Mouse (Mus musculus) adrenal gland, postnatal 10 days (tissue): ENCODE data around the gene Cd3g. TPM values are rescaled to one million over a fixed set of nuclear protein-coding genes. Genes with fewer than 3 reads are reported as not detected.

Experiments
- total RNA-seq, 2 experiments: library from RNA; stranded (reverse); gene quantifications; 2 replicates each; pipeline ENCODE4 v1.2.3; 2021

Cd3g gene
- total RNA-seq, 2 experiments from 2014 or later: 4.6 to 5.0 TPM

Other genes starting within 250 kb of the Cd3g start
- gene Phldb1, start 245.2 kb downstream of the Cd3g start, total RNA-seq: 10 to 100 TPM; 54.5 to 63.9 TPM
- gene Arcn1, start 212.6 kb downstream of the Cd3g start, total RNA-seq: 100 to 1,000 TPM; 138 to 150 TPM
- 10 to 100 TPM; 73.0 to 87.7 TPM for gene Ift46, start 212.5 kb downstream of the Cd3g start, total RNA-seq
- gene Tmem25, start 181.1 kb downstream of the Cd3g start, total RNA-seq: 10 to 100 TPM in 1 of 2 experiments, 1 to 10 TPM in 1; 4.3 to 10.4 TPM
- 10 to 100 TPM; 37.0 to 92.7 TPM for gene Ttc36, start 177.4 kb downstream of the Cd3g start, total RNA-seq
- gene Kmt2a, start 99.1 kb downstream of the Cd3g start, total RNA-seq: 10 to 100 TPM; 21.4 to 34.8 TPM
- 100 to 1,000 TPM; 796 to 905 TPM for gene Atp5l, start 59.7 kb downstream of the Cd3g start, total RNA-seq
- 10 to 100 TPM; 77.5 to 91.0 TPM for gene Ube4a, start 14.8 kb downstream of the Cd3g start, total RNA-seq
- gene Cd3d, start 1.4 kb upstream of the Cd3g start, total RNA-seq: 1 to 10 TPM; 3.0 to 3.1 TPM
- 1 to 10 TPM; 6.7 to 7.3 TPM for gene Cd3e, start 29.2 kb upstream of the Cd3g start, total RNA-seq
- 10 to 100 TPM; 15.1 to 16.4 TPM for gene Mpzl2, start 59.4 kb upstream of the Cd3g start, total RNA-seq
- gene Mpzl3, start 74.8 kb upstream of the Cd3g start, total RNA-seq: 1 to 10 TPM; 2.9 to 4.4 TPM
- 1 to 10 TPM in 1 of 2 experiments, under 1 TPM in 1; 0.70 to 1.8 TPM for gene Jaml, start 98.8 kb upstream of the Cd3g start, total RNA-seq
- 1 to 10 TPM; 6.7 to 7.5 TPM for gene Scn2b, start 137.4 kb upstream of the Cd3g start, total RNA-seq
- gene Scn4b, start 158.0 kb upstream of the Cd3g start, total RNA-seq: 10 to 100 TPM in 1 of 2 experiments, 1 to 10 TPM in 1; 3.3 to 14.2 TPM
- gene BC049352, start 201.6 kb upstream of the Cd3g start, total RNA-seq: not detected
- not detected for gene Tmprss4, start 223.7 kb upstream of the Cd3g start, total RNA-seq